In genomic region chr3:109431285-109431684, GRCm38 (mm10) we compare ENCODE assay signal across 18 mouse cellular contexts.
DNase-seq lines count a peak whose midpoint lies in the region; ATAC-seq lines count a peak whose summit lies in the region.
"Had no signal": no experiment of that assay in that cellular context is flagged by ENCODE, and none has a peak within 500 bp of the region (broad histone marks: within the 10 kb centered on the region; RNA-seq: fewer than 3 reads in every experiment).

No protein-coding gene starts in this region.

- WGBS in forebrain, embryonic 13.5 days, result 70% methylated on average over 1 of the region's 1 CpGs
- 89% methylated on average over 1 of the region's 1 CpGs for WGBS in forebrain, embryonic 10.5 days

- no peak overlapping the region for H3K4me2 ChIP-seq in forebrain, embryonic 13.5 days
- H3K4me2 ChIP-seq: embryonic facial prominence, embryonic 12.5 days; neural tube, embryonic 15.5 days had no signal

- H3K9ac ChIP-seq in forebrain, embryonic 13.5 days, result no peak overlapping the region
- H3K9ac ChIP-seq: embryonic facial prominence, embryonic 12.5 days; neural tube, embryonic 15.5 days had no signal

- H3K27me3 ChIP-seq in forebrain, embryonic 13.5 days, result no peaks in the 10 kb centered on the region
- H3K27me3 ChIP-seq in forebrain, embryonic 10.5 days (ENCODE audit: poor library complexity, severe bottlenecking), result no peaks in the 10 kb centered on the region
- H3K27me3 ChIP-seq: embryonic facial prominence, embryonic 12.5 days; neural tube, embryonic 15.5 days had no signal

- H3K36me3 ChIP-seq in forebrain, embryonic 13.5 days (ENCODE audit: poor library complexity, severe bottlenecking), result no peaks in the 10 kb centered on the region
- no peaks in the 10 kb centered on the region for H3K36me3 ChIP-seq in forebrain, embryonic 10.5 days (replicated peaks)
- H3K36me3 ChIP-seq: embryonic facial prominence, embryonic 12.5 days; neural tube, embryonic 15.5 days had no signal

- no peak for DNase-seq in forebrain, embryonic 10.5 days (ENCODE audit: extremely low spot score, low spot score)
- DNase-seq in layer of hippocampus, adult 9-11 months, result peak; percentile 21
- no peak for DNase-seq in layer of hippocampus, postnatal 25 days (ENCODE audit: extremely low spot score in 1 of 2, low spot score in 1 of 2)
- peak; percentile 81 for DNase-seq in Muller cell, postnatal 12 days (ENCODE audit: inconsistent ontology term)
- DNase-seq in fibroblast of lung, adult 2 months (ENCODE audit: low read depth), result peak; percentile 55
- no peak for DNase-seq in retina, embryonic 14.5 days (ENCODE audit: low spot score)
- no peak for DNase-seq in gastrocnemius, adult 8-10 months (ENCODE audit: low spot score in 2 of 2)
- DNase-seq: adrenal gland, postnatal 25 days; heart, adult 18-20 months; heart, postnatal 10 days; kidney, adult 2 months; kidney, postnatal 4 days; liver; lung, adult 2 months; thymus, adult 2 months had no signal

- H3K4me3 ChIP-seq in forebrain, embryonic 13.5 days, result no peak overlapping the region
- no peak overlapping the region for H3K4me3 ChIP-seq in forebrain, embryonic 10.5 days
- H3K4me3 ChIP-seq: embryonic facial prominence, embryonic 12.5 days; neural tube, embryonic 15.5 days had no signal

- no peaks in the 10 kb centered on the region for H3K4me1 ChIP-seq in forebrain, embryonic 13.5 days
- H3K4me1 ChIP-seq in forebrain, embryonic 10.5 days, result 0 out of 2 replicates have a peak, but pooled peaks cover 4% of the 10 kb centered on the region
- H3K4me1 ChIP-seq: embryonic facial prominence, embryonic 12.5 days; neural tube, embryonic 15.5 days had no signal

- 0 out of 2 replicates have a peak, but pooled peaks have one; percentile 66 for ATAC-seq in forebrain, embryonic 13.5 days

- no peak overlapping the region for H3K27ac ChIP-seq in forebrain, embryonic 13.5 days
- H3K27ac ChIP-seq in forebrain, embryonic 10.5 days, result no peak overlapping the region
- H3K27ac ChIP-seq: embryonic facial prominence, embryonic 12.5 days; neural tube, embryonic 15.5 days had no signal

- H3K9me3 ChIP-seq in forebrain, embryonic 13.5 days (replicated peaks), result no peaks in the 10 kb centered on the region
- H3K9me3 ChIP-seq in forebrain, embryonic 10.5 days, result no peaks in the 10 kb centered on the region
- H3K9me3 ChIP-seq: embryonic facial prominence, embryonic 12.5 days; neural tube, embryonic 15.5 days had no signal

Comparison
In these comparisons a context has a peak if more than half of its experiments do, and no peak if none do; other contexts are left out.
1. DNase-seq: peak in layer of hippocampus, adult 9-11 months (single experiment), Muller cell, postnatal 12 days (single experiment) and fibroblast of lung, adult 2 months (single experiment); none in forebrain, embryonic 10.5 days (single experiment), layer of hippocampus, postnatal 25 days (0 of 2), retina, embryonic 14.5 days (single experiment) and gastrocnemius, adult 8-10 months (0 of 2).